Mouse (Mus musculus) lung, embryonic 15.5 days (tissue): ENCODE measurements around the gene Gna13. TPM values are rescaled to one million over a fixed set of nuclear protein-coding genes. Genes with fewer than 3 reads are reported as not detected.
"Not testable (repeated sequence)": the region's sequence is repeated elsewhere in the genome, so short reads cannot be mapped to it uniquely, and the experiment has no call there.

Source experiments
- ATAC-seq: fragments of 200-750 bp; cut with Nextera tagmentation; 2 replicates; pipeline ENCODE4 v1.8.0; 2017; ENCODE audit warnings: moderate number of reproducible peaks, borderline replicate concordance; ENCODE audit not compliant: low FRiP score, low TSS enrichment; ENCODE audit errors: extremely low read depth
- H3K27ac ChIP-seq: fragments of 300-500 bp; sonication (generic); 2 replicates; pipeline ENCODE4 v1.5.1; 2015; ENCODE audit warnings: moderate library complexity, mild to moderate bottlenecking, inconsistent platforms
- H3K27me3 ChIP-seq: fragments of 300-500 bp; sonication (generic); 2 replicates; pipeline ENCODE4 v1.6.1; 2015; ENCODE audit warnings: inconsistent platforms
- H3K36me3 ChIP-seq: fragments of 300-500 bp; sonication (generic); 2 replicates; pipeline ENCODE4 v1.6.1; 2015; ENCODE audit warnings: inconsistent platforms
- H3K4me1 ChIP-seq: fragments of 300-500 bp; sonication (generic); 2 replicates; pipeline ENCODE4 v1.6.1; 2015; ENCODE audit warnings: inconsistent platforms
- H3K4me2 ChIP-seq: fragments of 300-500 bp; sonication (generic); 2 replicates; pipeline ENCODE4 v1.6.1; 2015; ENCODE audit warnings: inconsistent platforms, mild to moderate bottlenecking, moderate library complexity
- H3K4me3 ChIP-seq: fragments of 300-500 bp; sonication (generic); 2 replicates; pipeline ENCODE4 v1.5.1; 2015; ENCODE audit warnings: mild to moderate bottlenecking, inconsistent platforms
- H3K9ac ChIP-seq: fragments of 300-500 bp; sonication (generic); 2 replicates; pipeline ENCODE4 v1.6.1; 2015; ENCODE audit warnings: inconsistent platforms
- H3K9me3 ChIP-seq: fragments of 300-500 bp; sonication (generic); 2 replicates; pipeline ENCODE4 v1.6.1; 2016; ENCODE audit warnings: inconsistent platforms
- WGBS: fragments of 180-500 bp; shearing (Covaris S2); methylation state at CpG from one replicate; pipeline ENCODE4 v1.1.7; 2015; 5-methylcytosine and 5-hydroxymethylcytosine counted together
- polyA plus RNA-seq: library from polyadenylated mRNA; unstranded; fragments of >200 nt; fragmentation: Nextera tagmentation; extraction: Ambion mirVana; gene quantifications from 2 replicates; pipeline ENCODE4 v1.2.1, GENCODE M21; 2015

Gna13 gene
- polyA plus RNA-seq, 1 experiment from 2014 or later = 27.8 TPM

DNA sequence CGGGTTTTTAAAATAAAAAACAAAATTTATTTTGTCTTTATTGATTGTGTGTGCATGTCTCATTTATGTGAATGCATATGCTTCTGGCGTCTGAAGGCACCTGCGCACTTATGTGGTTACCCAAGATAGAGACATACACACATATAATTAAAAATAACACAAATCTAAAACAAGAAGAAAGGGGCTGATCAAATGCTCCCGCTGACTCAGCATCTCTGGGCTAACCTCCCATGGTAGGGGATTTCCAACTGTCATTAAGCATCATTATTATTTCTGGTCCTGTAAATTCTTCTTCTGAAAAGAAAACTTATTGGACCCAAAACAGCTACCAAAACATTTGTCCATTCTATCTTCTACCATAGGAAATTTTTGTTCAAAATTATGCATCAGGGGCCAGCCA is 27.9 kb upstream of the Gna13 start:
- no peaks in the 10 kb centered on the region for H3K27me3 ChIP-seq
- WGBS = 85% methylated on average over 4 of the region's 4 CpGs
- H3K4me3 ChIP-seq = no peak overlapping the region
- H3K9me3 ChIP-seq = no peaks in the 10 kb centered on the region
- H3K4me1 ChIP-seq = peaks cover 11% of the 10 kb centered on the region; the same call in 1 of the 2 replicates
- no peaks in the 10 kb centered on the region for H3K36me3 ChIP-seq
- H3K9ac ChIP-seq = no peak overlapping the region
- no peak overlapping the region for H3K4me2 ChIP-seq
- no peak overlapping the region for H3K27ac ChIP-seq
- ATAC-seq = no peak

DNA sequence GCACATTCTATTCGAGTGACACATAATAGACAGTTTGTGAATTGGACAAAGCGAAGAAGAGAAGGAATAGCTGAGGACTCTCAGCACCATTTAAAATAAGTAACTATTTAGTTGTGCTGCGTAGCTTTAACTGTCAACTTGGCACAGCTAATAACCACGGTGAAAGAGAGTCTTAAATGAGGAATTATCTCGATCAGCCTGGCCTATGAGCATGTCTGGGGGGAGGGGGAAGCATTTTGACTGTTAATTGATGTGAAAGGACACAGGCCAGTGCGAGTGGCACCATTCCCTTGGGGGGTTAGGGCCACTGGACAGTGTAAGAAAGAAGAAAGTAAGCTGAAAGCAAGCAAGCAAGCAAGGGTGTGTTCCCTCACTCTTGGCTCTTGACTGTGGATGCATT is 26.7 kb upstream of the Gna13 start:
- no peak overlapping the region for H3K9ac ChIP-seq
- H3K9me3 ChIP-seq = no peaks in the 10 kb centered on the region
- no peaks in the 10 kb centered on the region for H3K36me3 ChIP-seq
- no peak overlapping the region for H3K4me2 ChIP-seq
- H3K27ac ChIP-seq = no peak overlapping the region
- no peak overlapping the region for H3K4me3 ChIP-seq
- 55% methylated on average over 6 of the region's 6 CpGs for WGBS
- no peak for ATAC-seq
- H3K27me3 ChIP-seq = no peaks in the 10 kb centered on the region
- H3K4me1 ChIP-seq = peaks cover 11% of the 10 kb centered on the region; the same call in 1 of the 2 replicates

DNA sequence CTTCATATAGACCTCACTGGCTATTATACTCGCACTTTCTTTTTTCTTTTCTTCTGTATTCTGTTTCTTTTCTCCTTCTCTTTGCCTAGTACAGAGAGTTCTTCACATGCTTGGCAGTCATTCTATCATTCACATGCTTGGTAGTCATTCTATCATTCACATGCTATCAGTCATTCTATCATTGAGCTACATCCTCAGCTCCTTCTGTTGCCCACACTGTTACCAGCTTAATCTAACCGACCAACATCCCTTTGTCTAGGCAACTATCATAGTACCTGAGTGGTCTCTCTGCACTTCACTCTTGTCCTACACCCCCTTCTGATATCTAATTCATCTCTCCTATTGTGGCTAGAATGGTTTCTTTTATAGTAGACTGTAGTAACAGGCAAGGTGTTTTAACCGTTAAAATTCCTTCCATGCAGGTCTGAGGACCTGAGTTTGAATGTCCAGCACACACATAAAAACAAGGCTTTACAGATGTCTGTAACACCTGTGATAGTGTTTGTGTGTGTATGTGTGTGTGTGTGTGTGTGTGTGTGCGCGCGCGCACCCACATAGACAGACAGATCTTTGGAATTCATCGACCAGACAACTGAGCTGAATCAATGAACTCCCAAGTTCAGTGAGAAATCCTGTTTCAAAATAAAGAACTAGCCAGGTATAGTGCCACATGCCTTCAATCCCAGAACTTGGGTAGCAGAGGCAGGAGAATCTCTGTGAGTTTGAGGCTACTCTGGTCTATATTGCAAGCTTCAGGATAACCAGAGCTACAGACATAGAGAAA is 23.3 kb upstream of the Gna13 start:
- H3K4me2 ChIP-seq = no peak overlapping the region
- 91% methylated on average over 8 of the region's 8 CpGs for WGBS
- H3K27me3 ChIP-seq = no peaks in the 10 kb centered on the region
- no peak for ATAC-seq
- no peaks in the 10 kb centered on the region for H3K36me3 ChIP-seq
- H3K27ac ChIP-seq = no peak overlapping the region
- no peaks in the 10 kb centered on the region for H3K9me3 ChIP-seq
- H3K4me1 ChIP-seq = peaks cover 15% of the 10 kb centered on the region
- no peak overlapping the region for H3K9ac ChIP-seq
- no peak overlapping the region for H3K4me3 ChIP-seq

DNA sequence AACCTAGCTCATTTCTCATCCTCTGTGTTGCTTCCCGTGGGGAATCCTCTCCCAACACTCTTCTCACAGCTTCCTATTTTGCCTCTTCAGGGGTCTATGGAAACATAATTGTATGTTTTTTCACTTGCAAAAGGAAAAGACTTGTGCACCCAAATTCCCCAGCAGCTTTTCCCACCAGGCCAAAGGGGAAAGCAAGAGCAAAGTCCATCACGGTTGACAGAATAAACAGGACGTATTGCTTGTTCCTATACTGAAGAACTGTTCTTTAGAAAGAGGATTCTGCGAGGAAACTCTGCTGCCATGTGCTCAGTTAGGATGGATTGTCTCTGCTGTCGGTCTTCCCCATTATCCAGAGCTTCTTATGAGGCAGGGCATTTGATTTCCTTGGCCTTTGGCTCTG is 22.1 kb upstream of the Gna13 start:
- Histone ChIP-seq H3K27ac (no peak overlapping the region), H3K9me3 (no peaks in the 10 kb centered on the region), H3K36me3 (no peaks in the 10 kb centered on the region), H3K9ac (no peak overlapping the region), H3K4me1 (peaks cover 22% of the 10 kb centered on the region), H3K4me2 (no peak overlapping the region), H3K27me3 (no peaks in the 10 kb centered on the region), H3K4me3 (no peak overlapping the region)
- 51% methylated on average over 5 of the region's 5 CpGs for WGBS
- ATAC-seq = no peak

DNA sequence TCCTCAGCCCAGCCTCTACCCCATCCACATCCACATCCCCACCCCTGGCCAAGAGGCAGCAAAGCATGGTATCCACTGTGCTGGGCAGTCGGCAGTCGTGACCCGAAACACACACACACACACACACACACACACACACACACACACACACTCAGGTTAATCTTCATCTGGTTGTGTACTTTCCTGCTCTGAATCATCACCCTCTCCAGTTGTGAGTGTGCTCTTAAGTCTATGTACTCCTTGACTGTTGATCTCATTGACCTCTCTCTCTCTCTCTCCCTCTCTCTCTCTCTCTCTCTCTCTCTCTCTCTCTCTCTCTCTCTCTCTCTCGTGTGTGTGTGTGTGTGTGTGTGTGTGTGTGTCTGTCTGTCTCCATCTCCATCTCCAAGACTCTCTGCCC is 20.0 kb upstream of the Gna13 start:
- H3K4me3 ChIP-seq, ATAC-seq, H3K9ac ChIP-seq, H3K36me3 ChIP-seq, H3K27ac ChIP-seq, H3K27me3 ChIP-seq, H3K4me2 ChIP-seq, H3K9me3 ChIP-seq: not testable (repeated sequence)
- H3K4me1 ChIP-seq = peaks cover 39% of the 10 kb centered on the region
- 82% methylated on average over 2 of the region's 4 CpGs for WGBS

DNA sequence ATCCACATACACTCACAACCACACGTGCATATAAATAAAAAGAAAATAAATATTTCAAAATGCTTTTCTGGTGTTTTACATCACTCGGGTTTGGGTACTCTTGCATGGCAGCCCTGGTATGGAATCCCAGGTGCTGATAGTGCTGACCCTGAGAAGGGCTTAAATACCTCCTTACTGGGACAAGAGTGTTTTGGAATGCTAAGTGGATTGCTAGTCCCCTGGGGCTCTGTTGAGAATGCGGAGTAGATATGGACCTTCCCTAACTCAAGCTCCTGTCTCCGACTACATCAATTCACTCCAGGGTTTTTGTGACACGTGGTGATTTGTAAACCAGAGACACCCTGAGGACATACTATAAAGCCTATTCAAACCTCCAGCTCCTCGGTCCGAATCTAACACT is 19.1 kb upstream of the Gna13 start:
- WGBS = 28% methylated on average over 7 of the region's 7 CpGs
- Histone ChIP-seq H3K27ac (peak overlapping the region; percentile 86), H3K9me3 (no peaks in the 10 kb centered on the region), H3K27me3 (no peaks in the 10 kb centered on the region), H3K36me3 (no peaks in the 10 kb centered on the region), H3K4me2 (peak overlapping the region; percentile 43), H3K4me1 (peaks cover 48% of the 10 kb centered on the region), H3K4me3 (no peak overlapping the region), H3K9ac (no peak overlapping the region)
- ATAC-seq = no peak

DNA sequence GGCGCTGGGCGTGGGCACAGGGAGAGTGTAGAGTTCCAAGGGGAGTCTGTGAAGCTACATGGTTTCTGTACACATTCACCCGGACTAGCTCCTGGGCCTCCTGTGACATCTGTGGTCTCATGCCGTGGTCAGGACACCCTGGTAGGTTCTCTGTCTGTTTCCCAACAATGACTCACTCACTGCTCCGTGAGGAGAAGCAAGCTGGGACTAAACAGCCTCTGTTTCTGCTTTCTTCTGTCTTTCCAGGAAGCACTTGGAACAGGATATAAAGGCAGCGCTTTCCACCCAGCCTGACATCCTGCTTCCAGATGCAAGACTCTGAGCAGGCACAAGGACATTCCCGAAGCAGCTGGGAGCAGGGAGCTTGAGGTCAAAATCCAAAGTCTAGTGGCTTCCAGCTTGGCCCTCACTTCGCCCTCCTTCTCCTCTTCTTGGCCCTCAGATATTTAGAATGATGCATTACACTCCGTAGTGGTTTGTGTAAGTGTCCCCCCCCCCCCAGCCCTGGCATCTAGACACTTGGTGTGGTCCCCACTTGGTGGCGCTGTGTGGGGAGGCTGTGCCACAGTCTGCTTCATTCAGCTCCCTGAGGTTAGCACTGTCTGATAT is 18.5 kb upstream of the Gna13 start:
- no peaks in the 10 kb centered on the region for H3K9me3 ChIP-seq
- peak overlapping the region; percentile 43 for H3K4me2 ChIP-seq
- 21% methylated on average over 10 of the region's 10 CpGs for WGBS
- H3K27ac ChIP-seq = peak overlapping the region; percentile 86
- no peak overlapping the region for H3K9ac ChIP-seq
- no peaks in the 10 kb centered on the region for H3K27me3 ChIP-seq
- peaks cover 53% of the 10 kb centered on the region for H3K4me1 ChIP-seq
- H3K36me3 ChIP-seq = no peaks in the 10 kb centered on the region
- ATAC-seq = peak; percentile 27; the same call in 1 of the 2 replicates
- H3K4me3 ChIP-seq = no peak overlapping the region

DNA sequence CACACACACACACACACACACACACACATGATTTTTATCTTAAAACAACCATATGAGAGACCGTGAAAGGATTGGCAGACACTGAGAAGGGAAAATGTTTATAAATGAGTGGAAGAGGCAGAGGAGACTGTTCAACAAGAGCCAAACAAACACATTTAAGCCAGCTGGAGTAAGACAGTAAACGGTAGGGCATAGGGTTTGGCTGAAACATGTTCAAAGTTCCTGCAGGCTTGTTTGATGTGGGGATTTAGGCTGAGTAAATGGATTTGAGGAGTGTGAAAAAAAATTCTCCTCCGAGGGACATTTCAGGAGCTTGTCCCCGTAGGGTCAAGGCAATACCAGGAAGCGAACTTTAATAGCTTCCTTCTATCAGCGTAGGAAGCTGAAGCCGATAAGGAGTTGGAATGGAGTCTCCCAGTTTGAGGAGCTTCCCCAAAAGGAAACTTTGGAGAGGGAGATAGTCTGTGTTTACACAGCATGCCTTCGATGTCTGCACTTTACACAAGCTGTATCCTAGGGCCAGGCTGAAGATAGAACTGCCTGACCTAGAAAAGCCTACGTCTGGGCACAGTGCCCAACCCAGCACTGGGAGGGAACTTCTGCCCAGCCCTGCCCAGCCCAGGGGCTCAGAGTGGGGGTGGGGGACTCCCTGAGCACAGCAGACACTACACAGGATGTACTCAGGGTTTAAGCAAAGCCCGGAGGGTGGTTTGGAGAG is 15.2 kb upstream of the Gna13 start:
- Histone ChIP-seq H3K27ac (peak overlapping the region; percentile 75), H3K4me3 (no peak overlapping the region), H3K9ac (no peak overlapping the region), H3K36me3 (no peaks in the 10 kb centered on the region), H3K9me3 (no peaks in the 10 kb centered on the region), H3K27me3 (no peaks in the 10 kb centered on the region), H3K4me1 (peaks cover 58% of the 10 kb centered on the region), H3K4me2 (peak overlapping the region; percentile 38)
- WGBS = 4% methylated on average over 10 of the region's 10 CpGs
- peak; percentile 89 for ATAC-seq

DNA sequence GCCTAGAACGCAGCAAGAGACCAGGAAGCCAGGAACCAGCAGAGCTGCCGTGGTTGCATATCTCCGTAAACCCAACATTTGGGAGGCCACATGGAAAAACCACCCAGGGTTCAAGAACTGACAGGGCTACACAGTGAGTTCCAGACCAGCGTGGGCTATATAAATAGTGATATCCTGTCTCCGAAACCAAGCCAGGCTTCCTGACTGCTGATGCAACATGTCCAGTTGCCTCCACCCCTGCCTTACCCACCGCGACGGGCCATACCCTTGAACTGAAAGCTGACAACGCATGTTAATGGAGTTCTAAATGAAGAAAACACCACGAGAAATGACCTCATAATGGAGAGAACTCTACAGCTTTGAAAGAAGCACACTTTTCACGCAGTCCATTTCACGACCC is 14.2 kb upstream of the Gna13 start:
- Histone ChIP-seq H3K9me3 (no peaks in the 10 kb centered on the region), H3K36me3 (no peaks in the 10 kb centered on the region), H3K27ac (peak overlapping the region; percentile 75), H3K4me2 (no peak overlapping the region), H3K27me3 (no peaks in the 10 kb centered on the region), H3K4me3 (no peak overlapping the region), H3K4me1 (peaks cover 56% of the 10 kb centered on the region), H3K9ac (no peak overlapping the region)
- 54% methylated on average over 12 of the region's 12 CpGs for WGBS
- ATAC-seq = no peak

DNA sequence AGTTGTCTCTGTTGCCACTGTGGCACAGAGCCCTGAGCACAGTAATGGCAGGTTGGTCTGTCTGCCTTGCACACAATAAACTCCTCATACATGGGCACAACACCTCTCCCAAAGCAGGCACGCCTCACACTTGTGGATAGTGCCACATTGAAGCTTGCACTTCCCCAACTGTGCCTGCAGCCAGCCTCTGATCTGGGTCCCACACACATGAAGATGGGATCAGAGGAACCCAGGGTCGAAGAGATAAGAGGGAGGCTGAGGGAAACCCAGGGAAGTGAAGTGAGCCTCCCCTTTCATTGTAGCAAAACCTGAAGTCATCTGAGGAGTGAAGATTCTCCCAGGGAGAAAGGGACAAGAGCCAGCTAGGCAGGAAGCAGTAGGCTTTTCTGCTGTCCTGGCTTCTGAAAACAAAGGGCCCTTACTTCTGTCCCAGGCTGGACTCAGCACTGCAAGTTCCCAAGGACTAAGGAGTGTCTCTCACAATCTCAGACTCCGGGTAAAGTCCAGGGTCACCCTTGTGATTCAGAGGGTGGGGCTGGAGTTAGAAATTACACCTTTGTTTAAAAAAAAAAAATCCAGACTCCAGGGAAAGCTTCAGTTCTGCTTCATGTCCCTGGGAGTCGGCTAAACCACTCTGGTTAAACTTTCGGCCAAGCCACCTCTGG is 12.8 kb upstream of the Gna13 start:
- H3K9ac ChIP-seq = no peak overlapping the region
- ATAC-seq = no peak
- no peak overlapping the region for H3K4me3 ChIP-seq
- H3K36me3 ChIP-seq = no peaks in the 10 kb centered on the region
- peaks cover 53% of the 10 kb centered on the region for H3K4me1 ChIP-seq
- 53% methylated on average over 5 of the region's 5 CpGs for WGBS
- 0 out of 2 replicates have a peak overlapping the region, but pooled peaks have one; percentile 7 for H3K27ac ChIP-seq
- H3K27me3 ChIP-seq = no peaks in the 10 kb centered on the region
- H3K9me3 ChIP-seq = no peaks in the 10 kb centered on the region
- H3K4me2 ChIP-seq = no peak overlapping the region

DNA sequence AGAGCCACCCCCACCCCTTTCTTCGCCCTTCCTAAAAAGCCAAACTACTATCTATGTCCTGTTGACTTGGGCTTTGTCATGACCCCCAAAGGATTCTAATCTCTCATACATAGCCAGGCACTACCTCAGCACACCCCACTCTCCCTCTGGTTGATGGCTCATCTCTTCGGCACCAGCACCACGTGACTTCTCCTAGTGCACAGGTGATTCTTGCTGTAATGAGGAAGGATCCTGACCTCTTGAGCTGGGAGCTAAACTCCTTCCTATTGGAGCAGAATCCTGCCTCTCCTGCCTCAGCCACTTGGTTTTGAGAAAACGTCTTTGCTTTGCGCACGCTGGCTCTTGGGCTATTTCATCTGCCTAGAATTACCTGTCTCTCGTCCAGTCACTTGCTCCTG is 12.3 kb upstream of the Gna13 start:
- Histone ChIP-seq H3K4me3 (no peak overlapping the region), H3K9me3 (no peaks in the 10 kb centered on the region), H3K27ac (no peak overlapping the region), H3K9ac (no peak overlapping the region), H3K36me3 (no peaks in the 10 kb centered on the region), H3K4me1 (peaks cover 50% of the 10 kb centered on the region), H3K27me3 (no peaks in the 10 kb centered on the region), H3K4me2 (no peak overlapping the region)
- ATAC-seq = no peak
- 79% methylated on average over 7 of the region's 7 CpGs for WGBS
